ENCODE assay signal across 24 mouse cellular contexts in genomic region chr1:60490510-60490909, GRCm38 (mm10).
DNase-seq lines count a peak whose midpoint lies in the region; ATAC-seq and TF ChIP-seq lines count a peak whose summit lies in the region.
"Had no signal": no experiment of that assay in that cellular context is flagged by ENCODE, and none has a peak within 500 bp of the region (broad histone marks: within the 10 kb centered on the region; RNA-seq: fewer than 3 reads in every experiment).

No protein-coding gene starts in this region.

- no peaks in the 10 kb centered on the region for H3K27me3 ChIP-seq in forebrain, embryonic 16.5 days (replicated peaks; ENCODE audit: control insufficient read depth, insufficient read depth, low read length)
- H3K27me3 ChIP-seq in forebrain, embryonic 14.5 days (replicated peaks; ENCODE audit: control insufficient read depth, insufficient read depth, low read length): no peaks in the 10 kb centered on the region
- H3K27me3 ChIP-seq in cerebellum, adult 2 months (ENCODE audit: control insufficient read depth, insufficient read depth, low read length): no peaks in the 10 kb centered on the region
- H3K27me3 ChIP-seq: embryonic facial prominence, embryonic 13.5 days; heart, embryonic 15.5 days; limb, embryonic 13.5 days; liver, embryonic 13.5 days; midbrain, embryonic 12.5 days; neural tube, embryonic 12.5 days had no signal

- TF ChIP-seq POLR2A in cerebellum, adult 2 months (IDR thresholded peaks at IDR 0.05; ENCODE audit: borderline replicate concordance, insufficient read depth, low read length): no peak

- peak; percentile 35; the same call in 1 of the 2 replicates for ATAC-seq in forebrain, embryonic 16.5 days
- ATAC-seq in forebrain, embryonic 14.5 days: no peak
- ATAC-seq: activated CD4-positive, CD25-positive, alpha-beta regulatory T cell, adult 4 months; CD4-positive, CD25-positive, alpha-beta regulatory T cell, adult 4 months; inflammation-experienced regulatory T-cells, adult 6 months had no signal

- TF ChIP-seq CTCF in layer of hippocampus, adult 2 months (conservative IDR thresholded peaks at IDR 0.05): no peak
- no peak for TF ChIP-seq CTCF in cerebellum, adult 2 months (IDR thresholded peaks at IDR 0.05; ENCODE audit: borderline replicate concordance, insufficient read depth, low read depth, low read length)

- no peaks in the 10 kb centered on the region for H3K9me3 ChIP-seq in forebrain, embryonic 16.5 days (ENCODE audit: control insufficient read depth, low read length)
- H3K9me3 ChIP-seq in forebrain, embryonic 14.5 days (replicated peaks; ENCODE audit: control insufficient read depth, low read length): no peaks in the 10 kb centered on the region
- H3K9me3 ChIP-seq: embryonic facial prominence, embryonic 13.5 days; heart, embryonic 15.5 days; limb, embryonic 13.5 days; liver, embryonic 13.5 days; midbrain, embryonic 12.5 days; neural tube, embryonic 12.5 days had no signal

- H3K27ac ChIP-seq in forebrain, embryonic 16.5 days (ENCODE audit: low read length): no peak overlapping the region
- no peak overlapping the region for H3K27ac ChIP-seq in forebrain, embryonic 14.5 days (ENCODE audit: low read depth, low read length)
- H3K27ac ChIP-seq in layer of hippocampus, adult 2 months: peak overlapping the region; percentile 51; the same call in 1 of the 2 replicates
- H3K27ac ChIP-seq in cerebellum, adult 2 months (ENCODE audit: insufficient read depth, low read length): no peak overlapping the region; the same call in 1 of the 2 replicates
- H3K27ac ChIP-seq: embryonic facial prominence, embryonic 13.5 days; heart, embryonic 15.5 days; limb, embryonic 13.5 days; liver, embryonic 13.5 days; macrophage; midbrain, embryonic 12.5 days; neural tube, embryonic 12.5 days had no signal

- 71% methylated on average over 4 of the region's 4 CpGs for WGBS in forebrain, embryonic 16.5 days
- WGBS in forebrain, embryonic 14.5 days: 76% methylated on average over 4 of the region's 4 CpGs
- whole genome bisulfite sequencing in cerebellum, adult 2 months: 9% methylated on average over 4 of the region's 4 CpGs

- H3K36me3 ChIP-seq in forebrain, embryonic 16.5 days (ENCODE audit: control insufficient read depth, insufficient read depth): peaks cover 41% of the 10 kb centered on the region
- peaks cover 79% of the 10 kb centered on the region for H3K36me3 ChIP-seq in forebrain, embryonic 14.5 days (ENCODE audit: control insufficient read depth, insufficient read depth, low read length)

- no peak overlapping the region for H3K4me3 ChIP-seq in forebrain, embryonic 16.5 days (replicated peaks; ENCODE audit: low read length)
- no peak overlapping the region for H3K4me3 ChIP-seq in forebrain, embryonic 14.5 days (ENCODE audit: low read depth, low read length)
- H3K4me3 ChIP-seq in layer of hippocampus, adult 2 months: no peak overlapping the region
- H3K4me3 ChIP-seq in cerebellum, adult 2 months (replicated peaks; ENCODE audit: insufficient read depth, low read depth, low read length): no peak overlapping the region
- H3K4me3 ChIP-seq: embryonic facial prominence, embryonic 13.5 days; heart, embryonic 15.5 days; limb, embryonic 13.5 days; liver, embryonic 13.5 days; midbrain, embryonic 12.5 days; neural tube, embryonic 12.5 days had no signal

- DNase-seq in forebrain, embryonic 14.5 days (ENCODE audit: low spot score): no peak
- no peak for DNase-seq in layer of hippocampus, adult 2 months (ENCODE audit: low spot score in 2 of 2)
- no peak for DNase-seq in layer of hippocampus, postnatal 14 days (ENCODE audit: low spot score in 2 of 2)
- DNase-seq in cerebellum, adult 2 months: peak; percentile 71 to 86
- peak; percentile 66 to 70 for DNase-seq in cerebellum, postnatal 36 days
- DNase-seq in lung, postnatal 4 days: no peak
- no peak for DNase-seq in Muller cell, postnatal 12 days (ENCODE audit: inconsistent ontology term)
- DNase-seq: adrenal gland, postnatal 14 days; kidney, adult 2 months; kidney, postnatal 10 days; liver, embryonic 13.5 days; lung, embryonic 14.5 days; spleen, adult 18-20 months; thymus, postnatal 36 days had no signal

- no peaks in the 10 kb centered on the region for H3K4me1 ChIP-seq in forebrain, embryonic 16.5 days (replicated peaks; ENCODE audit: control insufficient read depth, insufficient read depth, low read length)
- no peaks in the 10 kb centered on the region for H3K4me1 ChIP-seq in forebrain, embryonic 14.5 days (ENCODE audit: control insufficient read depth, insufficient read depth, low read length)
- H3K4me1 ChIP-seq in cerebellum, adult 2 months (ENCODE audit: control insufficient read depth, insufficient read depth, low read length): peaks cover 29% of the 10 kb centered on the region
- H3K4me1 ChIP-seq: embryonic facial prominence, embryonic 13.5 days; limb, embryonic 13.5 days; liver, embryonic 13.5 days; midbrain, embryonic 12.5 days; neural tube, embryonic 12.5 days had no signal

- H3K4me2 ChIP-seq in forebrain, embryonic 16.5 days (ENCODE audit: low read length): no peak overlapping the region
- no peak overlapping the region for H3K4me2 ChIP-seq in forebrain, embryonic 14.5 days (ENCODE audit: low read length)
- H3K4me2 ChIP-seq: embryonic facial prominence, embryonic 13.5 days; heart, embryonic 15.5 days; limb, embryonic 13.5 days; liver, embryonic 13.5 days; lung, embryonic 14.5 days; midbrain, embryonic 12.5 days; neural tube, embryonic 12.5 days had no signal

- no peak overlapping the region for H3K9ac ChIP-seq in forebrain, embryonic 16.5 days (replicated peaks; ENCODE audit: low read depth, low read length)
- H3K9ac ChIP-seq in forebrain, embryonic 14.5 days (ENCODE audit: low read length): no peak overlapping the region
- H3K9ac ChIP-seq: embryonic facial prominence, embryonic 13.5 days; heart, embryonic 15.5 days; limb, embryonic 13.5 days; liver, embryonic 13.5 days; lung, embryonic 14.5 days; midbrain, embryonic 12.5 days; neural tube, embryonic 12.5 days had no signal

Comparison
In these comparisons a context has a peak if more than half of its experiments do, and no peak if none do; other contexts are left out.
1. DNase-seq: peak in cerebellum, adult 2 months (2 of 2) and cerebellum, postnatal 36 days (2 of 2); none in forebrain, embryonic 14.5 days (single experiment), layer of hippocampus, adult 2 months (0 of 2), layer of hippocampus, postnatal 14 days (0 of 2), lung, postnatal 4 days (0 of 2) and Muller cell, postnatal 12 days (single experiment).